Mouse (Mus musculus): ENCODE data around the gene Ccdc65.

DNA sequence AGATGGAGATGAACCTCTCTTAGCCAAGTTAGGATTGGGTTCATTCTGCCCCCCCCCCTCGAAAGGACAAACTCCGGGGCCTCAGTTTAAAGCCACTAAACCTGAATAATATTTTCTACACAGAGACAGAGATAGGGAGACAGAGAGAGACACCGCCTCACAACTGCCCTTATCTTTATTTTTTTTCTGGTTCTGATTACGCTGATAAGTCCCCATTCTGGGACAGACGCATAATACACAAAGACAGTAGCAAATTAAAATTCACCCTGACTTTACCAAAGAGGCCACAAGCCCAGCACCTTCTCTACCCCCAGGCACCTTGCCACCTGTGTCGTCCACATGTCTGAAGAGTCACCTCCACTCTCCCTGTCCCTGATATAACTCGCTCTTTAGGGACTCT lies 26.4 kb upstream of the Ccdc65 start:
- TF ChIP-seq POLR2AphosphoS5 (IDR thresholded peaks at IDR 0.05; ENCODE audit: insufficient replicate concordance, low read depth, low read length) (no peak), GATA1 (IDR thresholded peaks at IDR 0.05; ENCODE audit: borderline replicate concordance, low read length) (no peak), GATA2 (IDR thresholded peaks at IDR 0.05; ENCODE audit: borderline replicate concordance, low read depth, low read length) (no peak), TAL1 (conservative IDR thresholded peaks at IDR 0.05; ENCODE audit: low read depth, low read length) (no peak)

All from G1E (cell line).